Mouse (Mus musculus): ENCODE measurements around the gene Hist3h2a. TPM values are rescaled to one million over a fixed set of nuclear protein-coding genes. Genes with fewer than 3 reads are reported as not detected.

Gene Hist3h2a
- polyA plus RNA-seq, 1 experiment from 2014 or later: 18.7 TPM

DNA sequence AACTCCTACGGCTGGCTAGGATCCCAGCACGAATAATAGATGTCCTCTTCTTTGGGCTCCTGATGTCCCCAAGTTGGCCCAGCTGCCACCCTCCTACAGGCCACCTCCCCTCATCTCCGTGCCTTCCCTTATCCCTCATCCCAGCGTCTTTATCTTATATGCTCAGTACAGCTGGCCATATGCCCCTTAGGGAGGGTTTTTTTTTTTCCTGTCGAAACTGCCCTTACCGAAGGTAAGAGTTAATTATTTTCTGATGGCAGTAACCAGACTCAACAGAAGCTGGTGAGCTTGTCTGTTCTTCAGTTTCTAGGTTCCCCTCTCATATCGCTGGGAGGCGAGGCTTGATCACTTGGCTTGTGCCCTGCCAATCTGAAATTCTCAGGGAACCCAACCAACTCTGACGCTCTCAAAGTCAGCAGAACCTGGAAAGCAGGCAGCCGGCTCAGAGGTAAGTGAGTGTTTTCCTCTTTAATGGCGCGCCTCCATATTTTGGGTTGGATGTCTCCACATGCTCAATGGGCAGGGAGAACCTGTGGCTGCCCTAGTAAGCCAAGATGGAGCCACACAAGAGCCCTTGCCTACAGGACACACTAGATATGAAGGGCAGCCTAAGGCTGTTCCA is 36.6 kb upstream of the Hist3h2a start, which contains the start of gene Btnl10:
Gene Btnl10 (plus strand): TSS at position 164 of the 622 bp plus-strand sequence.
- no peak within 1 kb of the TSS for H3K4me3 ChIP-seq (ENCODE audit: low read depth, low read length)
- no peaks in the 10 kb centered on the region for H3K36me3 ChIP-seq (ENCODE audit: control insufficient read depth, insufficient read depth, low read length)
- DNase-seq (ENCODE audit: low spot score) (no peak), ATAC-seq (ENCODE audit: low FRiP score, low TSS enrichment) (no peak)
- no peaks in the 10 kb centered on the region for H3K9me3 ChIP-seq (ENCODE audit: control insufficient read depth, low read length)
- TF ChIP-seq EP300 (optimal IDR thresholded peaks at IDR 0.05) (no peak), CTCF (IDR thresholded peaks at IDR 0.05; ENCODE audit: low read depth) (no peak)
- no peak within 1 kb of the TSS for H3K9ac ChIP-seq (ENCODE audit: low read length)
- no peak within 1 kb of the TSS for H3K4me2 ChIP-seq (replicated peaks; ENCODE audit: low read depth)
- 0 out of 2 replicates have a peak, but pooled peaks cover 3% of the 10 kb centered on the region for H3K4me1 ChIP-seq (replicated peaks; ENCODE audit: control insufficient read depth, insufficient read depth)
- H3K27me3 ChIP-seq (ENCODE audit: control insufficient read depth, insufficient read depth, low read length): no peaks in the 10 kb centered on the region
- no peak within 1 kb of the TSS for H3K27ac ChIP-seq (replicated peaks)
- 82% methylated on average over 12 of the region's 12 CpGs for WGBS

DNA sequence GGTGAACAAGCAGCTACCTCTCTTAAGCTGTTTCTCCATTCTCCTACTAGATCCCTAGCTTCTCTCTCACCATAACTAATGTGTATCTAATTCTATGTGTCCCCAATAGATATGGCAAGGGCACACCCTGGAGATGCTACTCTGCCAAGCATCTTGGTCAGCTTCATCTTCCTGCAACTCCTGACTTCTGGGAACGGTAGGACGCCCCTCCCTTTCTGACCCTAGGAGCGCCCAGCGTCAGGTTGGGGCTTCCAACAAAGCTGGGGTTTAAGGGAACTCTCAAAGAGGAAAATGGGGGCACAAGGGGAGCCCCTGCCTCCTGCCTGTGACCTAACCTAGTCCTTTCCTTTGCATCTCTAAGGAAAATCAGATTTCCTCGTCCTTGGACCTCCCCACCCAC is 35.7 kb upstream of the Hist3h2a start:
- no peak overlapping the region for H3K4me3 ChIP-seq (ENCODE audit: low read depth, low read length)
- H3K27me3 ChIP-seq (ENCODE audit: control insufficient read depth, insufficient read depth, low read length): no peaks in the 10 kb centered on the region
- 62% methylated on average over 5 of the region's 5 CpGs for WGBS
- no peak for DNase-seq (ENCODE audit: low spot score)
- TF ChIP-seq EP300 (optimal IDR thresholded peaks at IDR 0.05) (no peak), CTCF (IDR thresholded peaks at IDR 0.05; ENCODE audit: low read depth) (no peak)
- H3K9ac ChIP-seq (ENCODE audit: low read length): no peak overlapping the region
- H3K27ac ChIP-seq (replicated peaks): no peak overlapping the region
- no peak for ATAC-seq (ENCODE audit: low FRiP score, low TSS enrichment)
- H3K4me2 ChIP-seq (replicated peaks; ENCODE audit: low read depth): no peak overlapping the region
- no peaks in the 10 kb centered on the region for H3K9me3 ChIP-seq (ENCODE audit: control insufficient read depth, low read length)
- H3K36me3 ChIP-seq (ENCODE audit: control insufficient read depth, insufficient read depth, low read length): no peaks in the 10 kb centered on the region
- H3K4me1 ChIP-seq (replicated peaks; ENCODE audit: control insufficient read depth, insufficient read depth): 0 out of 2 replicates have a peak, but pooled peaks cover 3% of the 10 kb centered on the region

DNA sequence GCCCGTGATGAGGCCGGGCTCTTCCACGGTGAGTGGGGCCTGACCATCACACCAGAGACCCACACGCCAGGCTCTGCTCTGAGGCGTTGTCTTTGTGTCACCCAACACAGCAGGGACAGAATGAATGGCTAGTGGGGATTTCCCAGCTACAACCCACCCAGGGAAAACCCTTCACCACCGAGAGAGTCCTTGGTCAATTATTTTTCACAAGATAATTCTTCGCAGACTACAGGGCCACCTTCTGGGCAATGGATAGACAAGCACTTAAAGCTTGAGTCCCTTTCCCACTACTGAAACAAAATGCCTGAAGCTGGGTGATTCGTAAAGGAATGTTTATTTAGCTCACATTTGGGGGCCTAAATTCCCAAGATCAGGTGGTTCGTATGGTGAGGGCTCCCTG is 32.1 kb upstream of the Hist3h2a start:
- H3K9ac ChIP-seq (ENCODE audit: low read length): no peak overlapping the region
- H3K27ac ChIP-seq (replicated peaks): no peak overlapping the region
- no peaks in the 10 kb centered on the region for H3K27me3 ChIP-seq (ENCODE audit: control insufficient read depth, insufficient read depth, low read length)
- DNase-seq (ENCODE audit: low spot score) (no peak), ATAC-seq (ENCODE audit: low FRiP score, low TSS enrichment) (no peak)
- WGBS: 80% methylated on average over 9 of the region's 9 CpGs
- H3K4me1 ChIP-seq (replicated peaks; ENCODE audit: control insufficient read depth, insufficient read depth): no peaks in the 10 kb centered on the region
- TF ChIP-seq CTCF (IDR thresholded peaks at IDR 0.05; ENCODE audit: low read depth) (peak; percentile 10; the same call in 1 of the 2 replicates), EP300 (optimal IDR thresholded peaks at IDR 0.05) (no peak)
- no peak overlapping the region for H3K4me3 ChIP-seq (ENCODE audit: low read depth, low read length)
- no peak overlapping the region for H3K4me2 ChIP-seq (replicated peaks; ENCODE audit: low read depth)
- no peaks in the 10 kb centered on the region for H3K9me3 ChIP-seq (ENCODE audit: control insufficient read depth, low read length)
- no peaks in the 10 kb centered on the region for H3K36me3 ChIP-seq (ENCODE audit: control insufficient read depth, insufficient read depth, low read length)

GRCm38 (mm10) chr11:58926651-58927050 is 27.8 kb upstream of the Hist3h2a start:
- ATAC-seq (ENCODE audit: low FRiP score, low TSS enrichment): no peak
- no peak overlapping the region for H3K9ac ChIP-seq (ENCODE audit: low read length)
- H3K4me2 ChIP-seq (replicated peaks; ENCODE audit: low read depth): no peak overlapping the region
- no peak overlapping the region for H3K4me3 ChIP-seq (ENCODE audit: low read depth, low read length)
- no peaks in the 10 kb centered on the region for H3K9me3 ChIP-seq (ENCODE audit: control insufficient read depth, low read length)
- no peak overlapping the region for H3K27ac ChIP-seq (replicated peaks)
- H3K36me3 ChIP-seq (ENCODE audit: control insufficient read depth, insufficient read depth, low read length): no peaks in the 10 kb centered on the region; the same call in 1 of the 2 replicates
- H3K27me3 ChIP-seq (ENCODE audit: control insufficient read depth, insufficient read depth, low read length): no peaks in the 10 kb centered on the region
- H3K4me1 ChIP-seq (replicated peaks; ENCODE audit: control insufficient read depth, insufficient read depth): no peaks in the 10 kb centered on the region
- no peak for TF ChIP-seq EP300 (optimal IDR thresholded peaks at IDR 0.05)
- TF ChIP-seq CTCF (IDR thresholded peaks at IDR 0.05; ENCODE audit: low read depth): no peak
- no peak for DNase-seq (ENCODE audit: low spot score)
- 77% methylated on average over 2 of the region's 3 CpGs for WGBS

- ATAC-seq (ENCODE audit: low FRiP score, low TSS enrichment) (no peak), DNase-seq (ENCODE audit: low spot score) (no peak)
- H3K9ac ChIP-seq (ENCODE audit: low read length): no peak overlapping the region
- TF ChIP-seq EP300 (optimal IDR thresholded peaks at IDR 0.05) (no peak), CTCF (IDR thresholded peaks at IDR 0.05; ENCODE audit: low read depth) (no peak)
- no peaks in the 10 kb centered on the region for H3K27me3 ChIP-seq (ENCODE audit: control insufficient read depth, insufficient read depth, low read length)
- no peak overlapping the region for H3K4me3 ChIP-seq (ENCODE audit: low read depth, low read length)
- WGBS: 61% methylated on average over 2 of the region's 2 CpGs
- H3K27ac ChIP-seq (replicated peaks): no peak overlapping the region
- peaks cover 4% of the 10 kb centered on the region; the same call in 1 of the 2 replicates for H3K36me3 ChIP-seq (ENCODE audit: control insufficient read depth, insufficient read depth, low read length)
- no peaks in the 10 kb centered on the region for H3K4me1 ChIP-seq (replicated peaks; ENCODE audit: control insufficient read depth, insufficient read depth)
- H3K9me3 ChIP-seq (ENCODE audit: control insufficient read depth, low read length): no peaks in the 10 kb centered on the region
- no peak overlapping the region for H3K4me2 ChIP-seq (replicated peaks; ENCODE audit: low read depth)
These were observed 27.4 kb upstream of the Hist3h2a start for GRCm38 (mm10) chr11:58927053-58927452.

Measured in stomach, postnatal 0 days (tissue).